Mouse (Mus musculus) G1E (cell line): ENCODE results near the gene Gm20498.

Experiments used
- CTCF ChIP-seq: IDR thresholded peaks from 2 replicates; pipeline ENCODE4 v1.5.1; 2012; ENCODE audit warnings: low read depth, low read length, inconsistent platforms, mixed read lengths
- GATA1 ChIP-seq: IDR thresholded peaks from 2 replicates; pipeline ENCODE4 v1.6.1; 2012; ENCODE audit warnings: borderline replicate concordance, low read length, inconsistent platforms, mixed read lengths
- POLR2AphosphoS5 ChIP-seq: IDR thresholded peaks from 2 replicates; pipeline ENCODE4 v1.6.1; 2012; ENCODE audit warnings: low read depth, low read length, inconsistent platforms; ENCODE audit not compliant: insufficient replicate concordance

DNA sequence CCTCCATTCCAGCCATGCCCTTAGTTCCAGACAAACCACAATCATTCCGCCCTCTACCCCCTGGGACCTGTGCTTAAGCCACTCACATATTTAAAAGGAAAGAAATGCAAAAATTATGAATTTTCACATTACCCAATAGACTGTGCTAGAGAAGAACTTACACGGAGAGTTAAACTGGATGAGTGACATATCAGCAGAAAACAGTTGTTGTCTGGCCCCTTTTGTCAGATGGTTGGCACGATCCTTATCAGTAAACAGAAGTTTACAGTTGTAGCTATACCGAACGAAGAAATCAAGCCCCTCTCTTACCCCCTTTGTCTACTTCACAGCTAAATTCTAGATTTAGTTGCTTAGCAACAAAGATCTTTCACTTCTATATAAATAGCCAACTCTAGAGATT, 35.2 kb upstream of the Gm20498 start:
- no peak for TF ChIP-seq CTCF
- no peak for TF ChIP-seq GATA1
- no peak for TF ChIP-seq POLR2AphosphoS5
